Mouse (Mus musculus): ENCODE results near the gene Ak1. TPM values are rescaled to one million over a fixed set of nuclear protein-coding genes. Genes with fewer than 3 reads are reported as not detected.

Ak1 gene
- polyA plus RNA-seq, 1 experiment from 2014 or later, result 22.8 TPM

DNA sequence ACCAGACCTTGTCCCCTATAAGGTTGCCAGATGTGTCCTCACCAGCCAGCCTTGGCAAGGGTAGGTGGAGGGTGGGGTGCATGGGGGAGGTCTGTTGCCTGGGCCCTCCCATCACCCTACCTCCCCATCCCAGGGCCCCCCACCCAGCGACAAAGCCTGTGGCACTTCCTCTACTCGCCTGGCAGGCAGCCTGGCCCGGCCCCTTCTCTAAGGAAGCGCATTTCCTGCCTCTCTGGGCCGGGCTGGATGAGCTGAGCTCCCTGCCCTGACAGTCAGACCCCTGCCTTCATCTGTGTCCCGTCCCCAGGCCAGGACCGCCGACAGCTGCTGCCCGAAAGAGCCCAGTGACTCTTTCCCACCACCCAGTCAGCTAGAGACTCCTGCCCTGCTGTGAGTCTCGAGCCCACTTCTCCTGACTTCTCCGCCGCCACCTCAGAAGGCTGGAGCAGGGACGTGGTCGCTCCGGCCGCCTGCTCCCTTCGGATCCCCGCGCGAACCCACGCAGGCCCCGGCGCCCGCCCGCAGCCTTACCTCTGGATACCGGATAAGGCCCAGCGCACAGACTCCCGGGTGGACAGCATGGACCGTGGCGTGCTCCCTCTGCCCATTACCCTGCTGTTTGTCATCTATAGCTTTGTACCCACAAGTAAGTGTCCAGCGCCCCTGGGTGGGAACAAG, 25.0 kb downstream of the Ak1 start, which contains the start of gene Eng:
TSS of gene Eng (plus strand) at position 217 of the 678 bp plus-strand sequence.
- DNase-seq (ENCODE audit: low spot score) (no peak), ATAC-seq (replicated peaks; ENCODE audit: low FRiP score, low TSS enrichment, low read depth) (no peak)
- Histone ChIP-seq H3K27ac (ENCODE audit: low read depth) (peak within 1 kb of the TSS; percentile 73; the same call in 1 of the 2 replicates), H3K4me3 (ENCODE audit: low read depth, low read length) (peak within 1 kb of the TSS; percentile 31), H3K36me3 (ENCODE audit: control insufficient read depth, insufficient read depth, low read length) (0 out of 2 replicates have a peak, but pooled peaks cover 3% of the 10 kb centered on the region), H3K4me1 (replicated peaks; ENCODE audit: control insufficient read depth, insufficient read depth, low read length) (peaks cover 11% of the 10 kb centered on the region; the same call in 1 of the 2 replicates), H3K9ac (ENCODE audit: low read length) (peak within 1 kb of the TSS; percentile 42), H3K9me3 (ENCODE audit: control insufficient read depth, low read length) (no peaks in the 10 kb centered on the region), H3K4me2 (ENCODE audit: low read length) (peak within 1 kb of the TSS; percentile 43), H3K27me3 (replicated peaks; ENCODE audit: control insufficient read depth, insufficient read depth, low read length) (no peaks in the 10 kb centered on the region)
- WGBS, result 57% methylated on average over 31 of the region's 31 CpGs

DNA sequence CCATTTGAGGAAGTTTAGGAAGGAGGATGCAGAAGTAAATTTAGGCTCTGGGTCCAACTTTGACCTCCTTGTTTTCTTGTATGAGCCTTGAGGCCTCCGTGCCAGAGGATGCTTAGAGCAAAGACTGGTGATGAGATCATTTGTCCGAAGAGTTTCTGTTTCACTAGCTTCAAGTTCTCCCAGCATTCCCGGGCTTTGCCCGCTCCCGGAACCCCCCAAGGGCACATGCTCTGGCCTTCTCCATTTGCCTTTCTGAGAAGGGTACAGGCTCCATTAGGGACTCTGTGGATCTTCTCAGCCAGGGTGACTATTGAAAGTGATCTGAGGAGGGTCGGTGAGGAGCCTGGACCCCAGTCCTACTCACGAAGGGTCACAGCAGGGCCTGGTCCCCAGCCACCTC, 25.8 kb downstream of the Ak1 start:
- ATAC-seq (replicated peaks; ENCODE audit: low FRiP score, low TSS enrichment, low read depth), result no peak
- Histone ChIP-seq H3K4me2 (ENCODE audit: low read length) (peak overlapping the region; percentile 43), H3K4me3 (ENCODE audit: low read depth, low read length) (peak overlapping the region; percentile 31), H3K9ac (ENCODE audit: low read length) (no peak overlapping the region), H3K27me3 (replicated peaks; ENCODE audit: control insufficient read depth, insufficient read depth, low read length) (no peaks in the 10 kb centered on the region), H3K36me3 (ENCODE audit: control insufficient read depth, insufficient read depth, low read length) (0 out of 2 replicates have a peak, but pooled peaks cover 3% of the 10 kb centered on the region), H3K27ac (ENCODE audit: low read depth) (no peak overlapping the region), H3K4me1 (replicated peaks; ENCODE audit: control insufficient read depth, insufficient read depth, low read length) (peaks cover 11% of the 10 kb centered on the region; the same call in 1 of the 2 replicates), H3K9me3 (ENCODE audit: control insufficient read depth, low read length) (no peaks in the 10 kb centered on the region)
- DNase-seq (ENCODE audit: low spot score), result no peak
- 81% methylated on average over 7 of the region's 7 CpGs for WGBS

DNA sequence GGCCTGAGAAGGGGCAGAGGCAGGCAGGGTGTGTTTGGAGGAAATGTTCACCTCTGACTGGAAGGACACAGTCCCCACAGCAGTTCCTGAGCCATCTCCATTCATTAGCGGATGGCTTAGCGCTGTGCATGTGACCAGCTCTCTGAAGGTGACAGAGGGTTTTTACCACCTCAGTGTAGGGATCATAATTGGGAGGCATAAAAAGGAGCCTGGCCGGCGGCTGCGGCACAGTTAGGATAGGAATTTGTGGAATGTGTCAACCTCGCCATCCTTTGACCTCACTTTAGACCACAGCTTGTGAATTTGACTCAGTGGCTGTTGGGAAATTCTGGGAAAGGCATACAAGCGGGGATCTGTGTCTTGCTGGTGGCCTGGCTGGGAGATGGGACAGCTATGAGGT, 32.2 kb downstream of the Ak1 start:
- Histone ChIP-seq H3K36me3 (ENCODE audit: control insufficient read depth, insufficient read depth, low read length) (peaks cover 9% of the 10 kb centered on the region; the same call in 1 of the 2 replicates), H3K27ac (ENCODE audit: low read depth) (0 out of 2 replicates have a peak overlapping the region, but pooled peaks have one; percentile 43), H3K9ac (ENCODE audit: low read length) (no peak overlapping the region), H3K27me3 (replicated peaks; ENCODE audit: control insufficient read depth, insufficient read depth, low read length) (no peaks in the 10 kb centered on the region), H3K4me1 (replicated peaks; ENCODE audit: control insufficient read depth, insufficient read depth, low read length) (peaks cover 18% of the 10 kb centered on the region), H3K4me2 (ENCODE audit: low read length) (0 out of 2 replicates have a peak overlapping the region, but pooled peaks have one; percentile 8), H3K9me3 (ENCODE audit: control insufficient read depth, low read length) (no peaks in the 10 kb centered on the region), H3K4me3 (ENCODE audit: low read depth, low read length) (no peak overlapping the region)
- 31% methylated on average over 7 of the region's 7 CpGs for WGBS
- no peak for DNase-seq (ENCODE audit: low spot score)
- ATAC-seq (replicated peaks; ENCODE audit: low FRiP score, low TSS enrichment, low read depth), result no peak

DNA sequence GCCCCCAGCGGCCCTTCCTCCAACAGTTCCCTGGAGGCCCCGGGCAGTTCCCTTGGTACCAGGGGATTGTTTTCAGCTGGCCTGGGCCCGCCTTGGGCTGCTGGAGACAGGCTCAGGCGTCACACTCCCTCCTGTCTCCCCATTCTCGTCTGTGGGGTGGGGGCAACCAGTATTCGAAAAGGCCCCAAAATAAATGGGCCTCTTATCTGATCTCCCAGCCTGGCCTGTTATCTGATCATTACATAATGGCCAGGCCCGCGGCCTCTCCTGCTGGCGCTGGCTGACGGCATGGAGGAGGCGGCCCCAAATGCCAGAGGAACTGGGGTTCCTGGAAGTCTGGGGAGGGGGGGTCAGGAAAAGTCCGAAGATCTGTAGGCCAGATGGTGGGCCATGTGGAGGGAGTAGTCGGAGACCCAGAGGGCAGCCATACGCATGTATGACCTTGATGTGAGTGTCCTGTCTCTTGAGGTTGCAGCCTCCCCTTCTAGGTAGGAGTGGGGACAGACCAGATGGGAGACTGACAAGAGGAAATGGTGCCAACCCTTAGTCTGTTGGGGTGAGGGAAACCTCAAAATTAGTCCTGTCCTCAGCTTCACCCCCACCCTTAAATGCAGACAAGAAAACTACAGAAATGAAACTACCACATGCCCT, 33.3 kb downstream of the Ak1 start:
- no peak overlapping the region for H3K4me2 ChIP-seq (ENCODE audit: low read length)
- H3K36me3 ChIP-seq (ENCODE audit: control insufficient read depth, insufficient read depth, low read length), result peaks cover 9% of the 10 kb centered on the region; the same call in 1 of the 2 replicates
- no peak overlapping the region for H3K4me3 ChIP-seq (ENCODE audit: low read depth, low read length)
- no peaks in the 10 kb centered on the region for H3K27me3 ChIP-seq (replicated peaks; ENCODE audit: control insufficient read depth, insufficient read depth, low read length)
- DNase-seq (ENCODE audit: low spot score) (no peak), ATAC-seq (replicated peaks; ENCODE audit: low FRiP score, low TSS enrichment, low read depth) (no peak)
- no peak overlapping the region for H3K9ac ChIP-seq (ENCODE audit: low read length)
- H3K9me3 ChIP-seq (ENCODE audit: control insufficient read depth, low read length), result no peaks in the 10 kb centered on the region
- H3K27ac ChIP-seq (ENCODE audit: low read depth), result peak overlapping the region; percentile 78
- H3K4me1 ChIP-seq (replicated peaks; ENCODE audit: control insufficient read depth, insufficient read depth, low read length), result peaks cover 18% of the 10 kb centered on the region
- 59% methylated on average over 14 of the region's 14 CpGs for WGBS

DNA sequence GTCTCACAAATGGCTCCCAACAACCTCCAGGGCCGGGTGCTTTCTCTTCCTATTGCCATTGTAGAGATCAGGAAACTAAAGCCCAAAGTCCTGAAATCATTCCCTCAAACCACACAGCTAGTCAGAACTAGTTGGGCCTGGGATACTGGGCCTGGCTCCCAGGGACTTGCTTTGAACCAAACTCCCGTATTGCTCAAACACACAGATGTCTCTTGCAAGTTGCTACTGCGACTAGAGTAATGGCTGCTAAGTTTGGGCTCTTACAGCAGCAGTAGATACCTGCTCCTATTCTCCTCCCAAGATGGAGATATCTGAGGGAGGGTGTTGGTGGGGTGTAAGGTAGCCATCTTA, 33.8 kb downstream of the Ak1 start:
- Histone ChIP-seq H3K4me2 (ENCODE audit: low read length) (no peak overlapping the region), H3K4me3 (ENCODE audit: low read depth, low read length) (no peak overlapping the region), H3K27me3 (replicated peaks; ENCODE audit: control insufficient read depth, insufficient read depth, low read length) (no peaks in the 10 kb centered on the region), H3K9me3 (ENCODE audit: control insufficient read depth, low read length) (no peaks in the 10 kb centered on the region), H3K27ac (ENCODE audit: low read depth) (peak overlapping the region; percentile 78), H3K36me3 (ENCODE audit: control insufficient read depth, insufficient read depth, low read length) (peaks cover 9% of the 10 kb centered on the region; the same call in 1 of the 2 replicates), H3K9ac (ENCODE audit: low read length) (no peak overlapping the region), H3K4me1 (replicated peaks; ENCODE audit: control insufficient read depth, insufficient read depth, low read length) (peaks cover 18% of the 10 kb centered on the region)
- 79% methylated on average over 3 of the region's 3 CpGs for WGBS
- DNase-seq (ENCODE audit: low spot score), result no peak
- ATAC-seq (replicated peaks; ENCODE audit: low FRiP score, low TSS enrichment, low read depth), result no peak

DNA sequence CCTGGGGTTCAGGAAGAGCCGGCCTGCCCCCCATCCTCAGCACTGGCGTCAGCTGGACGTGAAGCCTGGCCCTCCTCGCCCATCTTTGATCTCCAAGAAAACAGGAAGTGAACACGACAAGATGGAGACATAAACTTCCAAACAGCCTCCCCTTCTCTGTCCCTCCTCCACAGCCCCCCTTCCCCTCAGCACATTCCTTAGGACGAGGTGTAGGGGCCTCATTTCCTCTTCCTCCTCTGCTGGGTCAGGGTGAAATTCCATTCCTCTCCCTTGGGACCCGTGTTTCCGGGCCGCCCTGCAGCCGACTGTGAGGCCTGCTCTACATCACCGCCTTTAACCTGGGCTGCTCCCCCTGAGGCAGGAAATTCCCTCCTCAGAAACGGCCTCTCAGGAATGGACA, 34.3 kb downstream of the Ak1 start:
- ATAC-seq (replicated peaks; ENCODE audit: low FRiP score, low TSS enrichment, low read depth) (peak; percentile 71), DNase-seq (ENCODE audit: low spot score) (no peak)
- 29% methylated on average over 12 of the region's 12 CpGs for WGBS
- Histone ChIP-seq H3K27me3 (replicated peaks; ENCODE audit: control insufficient read depth, insufficient read depth, low read length) (no peaks in the 10 kb centered on the region), H3K27ac (ENCODE audit: low read depth) (peak overlapping the region; percentile 78), H3K9me3 (ENCODE audit: control insufficient read depth, low read length) (no peaks in the 10 kb centered on the region), H3K9ac (ENCODE audit: low read length) (no peak overlapping the region), H3K36me3 (ENCODE audit: control insufficient read depth, insufficient read depth, low read length) (peaks cover 7% of the 10 kb centered on the region; the same call in 1 of the 2 replicates), H3K4me3 (ENCODE audit: low read depth, low read length) (no peak overlapping the region), H3K4me1 (replicated peaks; ENCODE audit: control insufficient read depth, insufficient read depth, low read length) (peaks cover 18% of the 10 kb centered on the region), H3K4me2 (ENCODE audit: low read length) (no peak overlapping the region)

DNA sequence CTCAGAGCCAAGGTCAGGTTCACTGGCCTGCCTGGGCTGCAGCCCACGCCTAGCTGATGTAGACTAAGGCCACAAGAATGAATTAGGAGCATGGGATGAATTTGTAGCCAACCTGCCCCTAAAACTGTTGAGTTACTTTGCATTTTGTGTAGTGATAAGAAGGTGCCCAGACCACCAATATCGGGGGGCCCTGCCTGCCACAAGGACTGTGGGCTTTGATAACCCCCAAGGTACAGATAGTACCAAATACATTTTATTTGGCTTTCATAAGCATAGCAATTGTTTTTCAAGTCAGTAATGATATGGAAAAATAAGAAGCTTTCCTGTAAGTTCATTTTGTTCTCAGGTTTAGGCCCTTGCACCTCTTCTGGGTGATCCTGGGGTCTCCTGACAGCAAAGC, 37.3 kb downstream of the Ak1 start:
- ATAC-seq (replicated peaks; ENCODE audit: low FRiP score, low TSS enrichment, low read depth), result no peak
- Histone ChIP-seq H3K36me3 (ENCODE audit: control insufficient read depth, insufficient read depth, low read length) (peaks cover 7% of the 10 kb centered on the region; the same call in 1 of the 2 replicates), H3K4me2 (ENCODE audit: low read length) (no peak overlapping the region), H3K27me3 (replicated peaks; ENCODE audit: control insufficient read depth, insufficient read depth, low read length) (no peaks in the 10 kb centered on the region), H3K27ac (ENCODE audit: low read depth) (no peak overlapping the region), H3K4me1 (replicated peaks; ENCODE audit: control insufficient read depth, insufficient read depth, low read length) (peaks cover 22% of the 10 kb centered on the region), H3K4me3 (ENCODE audit: low read depth, low read length) (no peak overlapping the region), H3K9ac (ENCODE audit: low read length) (no peak overlapping the region), H3K9me3 (ENCODE audit: control insufficient read depth, low read length) (no peaks in the 10 kb centered on the region)
- DNase-seq (ENCODE audit: low spot score), result no peak
- WGBS, result 82% methylated on average over 2 of the region's 2 CpGs

DNA sequence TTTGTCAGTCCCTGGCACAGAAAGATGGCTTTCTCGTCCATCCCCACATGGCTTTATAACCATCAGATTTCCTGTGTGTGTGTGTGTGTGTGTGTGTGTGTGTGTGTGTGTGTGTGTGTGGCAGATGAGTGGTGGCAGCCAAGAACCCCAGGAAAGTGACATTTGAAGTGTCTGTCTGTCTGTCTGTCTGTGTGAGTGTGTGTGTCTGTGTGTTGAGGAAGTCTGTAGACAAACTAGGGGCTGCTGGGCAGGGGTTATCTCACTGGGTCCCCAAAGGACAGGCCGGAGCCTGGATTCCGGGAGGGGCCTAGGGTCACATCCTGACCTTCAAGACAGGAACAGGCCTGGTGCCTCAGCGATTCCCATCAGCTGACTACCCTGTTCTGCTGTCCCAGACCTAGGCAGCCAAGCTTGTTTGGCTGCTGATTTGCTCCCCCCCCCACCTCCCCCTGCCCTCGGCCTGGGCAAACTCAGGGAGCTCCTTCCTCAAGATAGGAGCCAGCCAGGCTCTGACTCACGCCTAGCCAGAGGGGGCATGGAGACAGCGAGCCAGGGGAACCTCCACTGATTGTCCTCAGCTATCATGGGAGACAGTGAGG, 40.0 kb downstream of the Ak1 start:
- Histone ChIP-seq H3K27me3 (replicated peaks; ENCODE audit: control insufficient read depth, insufficient read depth, low read length) (no peaks in the 10 kb centered on the region), H3K9ac (ENCODE audit: low read length) (no peak overlapping the region), H3K4me3 (ENCODE audit: low read depth, low read length) (no peak overlapping the region), H3K4me2 (ENCODE audit: low read length) (no peak overlapping the region), H3K9me3 (ENCODE audit: control insufficient read depth, low read length) (no peaks in the 10 kb centered on the region), H3K36me3 (ENCODE audit: control insufficient read depth, insufficient read depth, low read length) (peaks cover 7% of the 10 kb centered on the region; the same call in 1 of the 2 replicates), H3K27ac (ENCODE audit: low read depth) (peak overlapping the region; percentile 44; the same call in 1 of the 2 replicates), H3K4me1 (replicated peaks; ENCODE audit: control insufficient read depth, insufficient read depth, low read length) (peaks cover 7% of the 10 kb centered on the region)
- 20% methylated on average over 7 of the region's 7 CpGs for WGBS
- ATAC-seq (replicated peaks; ENCODE audit: low FRiP score, low TSS enrichment, low read depth) (peak; percentile 48; the same call in 1 of the 2 replicates), DNase-seq (ENCODE audit: low spot score) (no peak)
